Mouse (Mus musculus) heart, adult 18-20 months (tissue): ENCODE data around the gene Fry. TPM values are rescaled to one million over a fixed set of nuclear protein-coding genes. Genes with fewer than 3 reads are reported as not detected.

Source experiments
- DNase-seq, 2 experiments: peaks; one replicate each; pipeline ENCODE4 v3.0.0; 2021 to 2022; ENCODE audit warnings: mixed read lengths in 1 of 2
- total RNA-seq, 2 experiments: library from RNA; stranded (reverse); gene quantifications; 2 replicates each; pipeline ENCODE4 v1.2.3; 2021

The Fry gene
- total RNA-seq, 2 experiments from 2014 or later, result 97.6 to 122 TPM

- no peak for DNase-seq
These were observed 406.8 kb downstream of the Fry start for GRCm38 (mm10) chr5:150525239-150525638.

- DNase-seq, result no peak
These were observed 422.9 kb downstream of the Fry start for GRCm38 (mm10) chr5:150541302-150541701.

GRCm38 (mm10) chr5:150543184-150543583, 424.7 kb downstream of the Fry start:
- DNase-seq, result no peak

Other genes with a start within 250 kb of the Fry start
- not detected for gene Rxfp2, start 100.0 kb upstream of the Fry start, total RNA-seq